Mouse (Mus musculus): ENCODE results near the gene Rspo1. TPM values are rescaled to one million over a fixed set of nuclear protein-coding genes. Genes with fewer than 3 reads are reported as not detected.

Rspo1 gene
- polyA plus RNA-seq, 1 experiment: not detected

- 79% methylated on average over 11 of the region's 11 CpGs for WGBS
- no peak overlapping the region for H3K27ac ChIP-seq (ENCODE audit: insufficient read depth, low read depth, low read length)
- no peak overlapping the region for H3K4me3 ChIP-seq (ENCODE audit: insufficient read depth, low read depth, low read length)
- TF ChIP-seq POLR2A (IDR thresholded peaks at IDR 0.05; ENCODE audit: insufficient read depth, low read depth, low read length) (no peak), CTCF (IDR thresholded peaks at IDR 0.05; ENCODE audit: insufficient read depth, low read depth, low read length) (no peak)
- no peaks in the 10 kb centered on the region for H3K4me1 ChIP-seq (ENCODE audit: control insufficient read depth, insufficient read depth, low read length)
Measured at GRCm38 (mm10) chr4:124970194-124970593, 16.0 kb upstream of the Rspo1 start.

- Histone ChIP-seq H3K4me3 (ENCODE audit: insufficient read depth, low read depth, low read length) (no peak overlapping the region), H3K27ac (ENCODE audit: insufficient read depth, low read depth, low read length) (no peak overlapping the region), H3K4me1 (ENCODE audit: control insufficient read depth, insufficient read depth, low read length) (no peaks in the 10 kb centered on the region)
- TF ChIP-seq CTCF (IDR thresholded peaks at IDR 0.05; ENCODE audit: insufficient read depth, low read depth, low read length) (no peak), POLR2A (IDR thresholded peaks at IDR 0.05; ENCODE audit: insufficient read depth, low read depth, low read length) (no peak)
- 42% methylated on average over 5 of the region's 5 CpGs for WGBS
Measured at GRCm38 (mm10) chr4:124970677-124971076, 15.6 kb upstream of the Rspo1 start.

DNA sequence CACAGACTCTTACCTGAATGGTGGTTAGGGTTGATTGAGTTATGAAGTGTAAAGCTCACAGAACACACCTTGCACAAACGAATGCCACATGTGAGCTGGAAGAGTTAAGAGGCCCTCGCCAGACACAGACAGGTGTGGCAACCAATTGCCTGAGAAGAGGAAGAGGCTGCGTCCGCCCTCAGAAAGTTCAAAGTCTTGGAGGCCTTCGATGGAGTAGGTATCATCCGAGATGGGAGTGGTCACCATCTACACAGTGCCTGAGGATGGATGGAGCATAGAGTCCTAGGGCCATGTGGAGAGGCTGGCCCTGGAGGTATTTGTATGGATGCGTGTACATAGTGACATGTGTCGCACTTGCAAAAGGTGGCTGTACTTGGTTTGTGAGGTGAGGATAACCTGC, 15.1 kb upstream of the Rspo1 start:
- no peak overlapping the region for H3K27ac ChIP-seq (ENCODE audit: insufficient read depth, low read depth, low read length)
- H3K4me3 ChIP-seq (ENCODE audit: insufficient read depth, low read depth, low read length): no peak overlapping the region
- no peaks in the 10 kb centered on the region for H3K4me1 ChIP-seq (ENCODE audit: control insufficient read depth, insufficient read depth, low read length)
- 90% methylated on average over 8 of the region's 8 CpGs for WGBS
- no peak for TF ChIP-seq CTCF (IDR thresholded peaks at IDR 0.05; ENCODE audit: insufficient read depth, low read depth, low read length)
- TF ChIP-seq POLR2A (IDR thresholded peaks at IDR 0.05; ENCODE audit: insufficient read depth, low read depth, low read length): no peak

GRCm38 (mm10) chr4:124972316-124972715, 13.9 kb upstream of the Rspo1 start:
- H3K4me1 ChIP-seq (ENCODE audit: control insufficient read depth, insufficient read depth, low read length): no peaks in the 10 kb centered on the region
- TF ChIP-seq CTCF (IDR thresholded peaks at IDR 0.05; ENCODE audit: insufficient read depth, low read depth, low read length): no peak
- no peak for TF ChIP-seq POLR2A (IDR thresholded peaks at IDR 0.05; ENCODE audit: insufficient read depth, low read depth, low read length)
- 59% methylated on average over 9 of the region's 9 CpGs for WGBS
- no peak overlapping the region for H3K4me3 ChIP-seq (ENCODE audit: insufficient read depth, low read depth, low read length)
- no peak overlapping the region for H3K27ac ChIP-seq (ENCODE audit: insufficient read depth, low read depth, low read length)

- H3K27ac ChIP-seq (ENCODE audit: insufficient read depth, low read depth, low read length): no peak overlapping the region
- 81% methylated on average over 2 of the region's 2 CpGs for WGBS
- no peak for TF ChIP-seq POLR2A (IDR thresholded peaks at IDR 0.05; ENCODE audit: insufficient read depth, low read depth, low read length)
- TF ChIP-seq CTCF (IDR thresholded peaks at IDR 0.05; ENCODE audit: insufficient read depth, low read depth, low read length): no peak
- H3K4me1 ChIP-seq (ENCODE audit: control insufficient read depth, insufficient read depth, low read length): no peaks in the 10 kb centered on the region
- no peak overlapping the region for H3K4me3 ChIP-seq (ENCODE audit: insufficient read depth, low read depth, low read length)
Measured at GRCm38 (mm10) chr4:124973296-124973695, 12.9 kb upstream of the Rspo1 start.

GRCm38 (mm10) chr4:124978201-124978600, 8.0 kb upstream of the Rspo1 start:
- Histone ChIP-seq H3K4me3 (ENCODE audit: insufficient read depth, low read depth, low read length) (no peak overlapping the region), H3K27ac (ENCODE audit: insufficient read depth, low read depth, low read length) (no peak overlapping the region), H3K4me1 (ENCODE audit: control insufficient read depth, insufficient read depth, low read length) (no peaks in the 10 kb centered on the region)
- TF ChIP-seq POLR2A (IDR thresholded peaks at IDR 0.05; ENCODE audit: insufficient read depth, low read depth, low read length): no peak
- no peak for TF ChIP-seq CTCF (IDR thresholded peaks at IDR 0.05; ENCODE audit: insufficient read depth, low read depth, low read length)
- 47% methylated on average over 5 of the region's 5 CpGs for WGBS

GRCm38 (mm10) chr4:124983893-124984526, 2.2 kb upstream of the Rspo1 start:
- no peak for TF ChIP-seq CTCF (IDR thresholded peaks at IDR 0.05; ENCODE audit: insufficient read depth, low read depth, low read length)
- TF ChIP-seq POLR2A (IDR thresholded peaks at IDR 0.05; ENCODE audit: insufficient read depth, low read depth, low read length): no peak
- H3K4me1 ChIP-seq (ENCODE audit: control insufficient read depth, insufficient read depth, low read length): peaks cover 19% of the 10 kb centered on the region
- 22% methylated on average over 9 of the region's 9 CpGs for WGBS

GRCm38 (mm10) chr4:124984871-124985670, 1.2 kb upstream of the Rspo1 start:
- WGBS: 16% methylated on average over 18 of the region's 18 CpGs
- TF ChIP-seq POLR2A (IDR thresholded peaks at IDR 0.05; ENCODE audit: insufficient read depth, low read depth, low read length) (no peak), CTCF (IDR thresholded peaks at IDR 0.05; ENCODE audit: insufficient read depth, low read depth, low read length) (no peak)
- Histone ChIP-seq H3K4me1 (ENCODE audit: control insufficient read depth, insufficient read depth, low read length) (peaks cover 24% of the 10 kb centered on the region), H3K27ac (ENCODE audit: insufficient read depth, low read depth, low read length) (no peak overlapping the region), H3K4me3 (ENCODE audit: insufficient read depth, low read depth, low read length) (no peak overlapping the region)

More at GRCm38 (mm10) chr4:124983893-124984526, 2.2 kb upstream of the Rspo1 start:
- H3K27ac ChIP-seq (ENCODE audit: insufficient read depth, low read depth, low read length): no peak overlapping the region
- no peak overlapping the region for H3K4me3 ChIP-seq (ENCODE audit: insufficient read depth, low read depth, low read length)
